Mouse (Mus musculus): Measurements from ENCODE around the gene Rprml.

Gene Rprml

GRCm38 (mm10) chr11:103665695-103666094, 16.3 kb downstream of the Rprml start:
- DNase-seq (ENCODE audit: low spot score), result no peak

DNA sequence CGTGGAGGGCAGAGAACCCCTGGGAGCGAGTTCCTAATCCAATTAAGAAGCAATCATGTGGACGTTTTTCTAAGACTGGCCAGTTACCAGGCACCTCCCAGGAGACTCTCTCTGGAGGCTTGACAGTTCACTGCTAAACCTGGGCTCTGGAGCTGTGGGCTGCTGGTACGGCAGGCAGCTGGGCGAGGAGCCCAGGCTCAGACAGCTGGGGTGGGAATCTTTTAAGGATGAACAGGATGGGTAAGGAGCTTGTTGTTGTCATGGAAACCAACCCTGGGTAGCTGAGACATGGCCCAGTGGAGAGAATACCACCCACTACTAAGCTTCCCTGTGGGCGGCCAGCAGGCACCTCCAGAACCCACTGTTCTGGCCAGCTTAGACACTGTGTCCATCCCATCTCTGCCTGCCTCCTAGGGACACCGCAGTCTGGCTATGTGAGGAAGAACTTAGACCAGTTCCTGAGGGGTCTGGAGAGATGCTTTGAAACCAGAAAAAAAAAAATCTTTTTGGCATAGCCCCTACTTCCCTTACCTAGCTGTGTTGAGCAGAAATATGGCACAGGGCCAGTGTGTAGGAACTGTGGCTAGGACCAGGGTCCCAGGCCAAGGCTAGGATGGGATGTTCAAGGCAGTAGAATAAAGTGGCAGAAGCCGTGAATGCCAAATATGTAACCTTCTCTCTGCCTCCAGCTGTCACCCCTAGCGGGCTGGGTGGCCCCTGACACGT, 17.0 kb downstream of the Rprml start:
- no peak for DNase-seq (ENCODE audit: low spot score)

DNA sequence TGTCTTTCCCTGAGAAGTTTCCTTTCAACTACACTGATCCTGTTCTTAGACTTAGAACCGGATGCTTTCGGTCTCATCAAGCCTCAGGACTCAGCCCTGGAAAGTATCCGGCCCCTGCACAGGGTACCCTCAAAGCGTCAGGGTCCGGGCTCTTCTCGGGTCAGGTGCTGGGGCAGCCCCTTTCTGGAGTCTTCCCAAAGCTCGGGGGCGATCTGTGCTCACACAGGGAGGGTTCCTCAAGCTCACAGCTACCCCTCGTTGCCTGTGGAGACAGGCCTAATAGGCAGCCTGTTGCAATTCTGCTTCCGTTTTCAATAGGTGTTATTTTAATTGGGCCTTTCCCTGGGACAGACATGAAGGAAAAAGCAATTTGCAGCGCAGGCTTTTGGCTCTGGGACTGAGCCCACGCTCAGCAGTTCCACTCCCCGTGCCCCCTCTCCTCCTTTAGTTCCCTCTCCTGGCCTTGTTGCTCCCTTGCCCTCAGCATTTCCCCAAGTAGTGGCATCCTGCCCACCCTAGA, 17.6 kb downstream of the Rprml start:
- no peak for DNase-seq (ENCODE audit: low spot score)

- DNase-seq (ENCODE audit: low spot score), result peak; percentile 42
Observed at GRCm38 (mm10) chr11:103675556-103675955, 26.2 kb downstream of the Rprml start.

DNA sequence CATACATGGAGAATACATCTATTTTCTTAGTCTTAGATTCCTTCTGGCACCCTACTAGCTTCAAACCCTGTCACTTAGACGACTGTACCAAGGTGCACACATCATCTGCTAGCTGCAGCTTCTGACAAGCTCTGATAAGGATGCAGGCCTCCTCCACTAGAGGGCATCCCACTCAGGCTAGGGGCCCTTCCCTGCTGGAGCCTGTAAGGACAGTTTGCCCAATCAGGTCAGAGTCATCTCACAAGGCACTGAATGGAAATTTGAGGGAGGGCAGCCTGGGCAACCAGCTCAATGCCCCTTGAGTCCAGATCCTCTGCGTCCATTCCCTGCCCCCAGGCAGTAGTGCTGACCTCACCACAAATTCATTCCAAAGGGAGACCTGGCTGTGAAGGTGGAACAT, 27.7 kb downstream of the Rprml start:
- DNase-seq (ENCODE audit: low spot score), result peak; percentile 27

DNA sequence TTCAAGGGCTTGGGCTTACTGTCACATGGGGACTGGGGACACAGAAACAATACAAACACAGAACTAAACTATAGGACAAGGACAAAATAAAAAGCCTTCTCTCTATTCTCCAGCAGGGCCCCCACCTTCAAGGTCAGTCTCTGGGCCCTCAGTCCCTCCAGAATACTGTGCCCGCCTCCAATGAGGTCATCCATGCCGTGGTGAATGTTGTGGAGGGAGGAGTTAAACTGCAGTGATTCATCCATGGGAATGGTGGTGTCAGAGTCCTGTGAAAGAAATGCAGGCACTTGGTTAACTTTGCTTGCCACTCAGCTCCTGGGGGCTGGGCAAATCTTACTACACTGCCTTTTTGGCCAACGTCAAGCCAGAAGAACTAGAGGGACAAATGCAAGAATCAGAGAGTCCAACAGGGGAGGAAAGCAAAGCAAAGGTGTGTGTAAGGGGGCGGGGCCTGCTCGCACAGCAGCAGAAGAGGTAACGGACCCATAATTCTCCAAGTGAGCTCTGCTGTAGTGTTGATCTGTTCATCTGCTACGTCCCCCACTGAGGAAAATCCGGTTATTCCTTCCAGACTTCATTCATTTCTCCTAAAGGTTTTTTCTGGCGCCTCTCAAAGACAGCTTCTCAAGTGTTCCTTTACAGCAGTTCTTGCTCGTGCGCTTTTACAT, 34.4 kb downstream of the Rprml start:
- DNase-seq (ENCODE audit: low spot score), result no peak

- DNase-seq (ENCODE audit: low spot score), result no peak
Observed at GRCm38 (mm10) chr11:103685261-103685736, 35.9 kb downstream of the Rprml start.

- no peak for DNase-seq (ENCODE audit: low spot score)
Observed at GRCm38 (mm10) chr11:103686706-103687105, 37.3 kb downstream of the Rprml start.

GRCm38 (mm10) chr11:103688271-103688979, 39.1 kb downstream of the Rprml start:
- no peak for DNase-seq (ENCODE audit: low spot score)

DNA sequence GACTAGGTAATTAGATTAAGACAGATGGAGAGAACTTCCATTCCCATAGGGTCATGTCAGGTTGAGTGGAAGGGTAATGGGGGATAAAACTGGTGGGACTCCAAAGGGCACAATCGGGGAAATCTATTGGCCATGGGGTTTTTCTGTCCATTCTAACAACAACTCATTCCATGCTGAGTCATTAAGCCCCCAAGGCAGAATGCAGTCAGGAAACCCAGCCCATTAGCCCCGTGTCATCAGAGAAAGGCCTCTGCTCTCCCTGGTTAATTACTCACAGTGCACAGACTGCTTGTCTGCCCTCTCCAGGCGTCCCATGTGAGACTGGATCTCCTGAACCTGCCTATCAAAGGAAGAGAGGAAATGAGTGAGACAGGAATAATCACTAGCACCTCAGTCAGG, 39.6 kb downstream of the Rprml start:
- no peak for DNase-seq (ENCODE audit: low spot score)

GRCm38 (mm10) chr11:103691036-103691435, 41.7 kb downstream of the Rprml start:
- no peak for DNase-seq (ENCODE audit: low spot score)

DNA sequence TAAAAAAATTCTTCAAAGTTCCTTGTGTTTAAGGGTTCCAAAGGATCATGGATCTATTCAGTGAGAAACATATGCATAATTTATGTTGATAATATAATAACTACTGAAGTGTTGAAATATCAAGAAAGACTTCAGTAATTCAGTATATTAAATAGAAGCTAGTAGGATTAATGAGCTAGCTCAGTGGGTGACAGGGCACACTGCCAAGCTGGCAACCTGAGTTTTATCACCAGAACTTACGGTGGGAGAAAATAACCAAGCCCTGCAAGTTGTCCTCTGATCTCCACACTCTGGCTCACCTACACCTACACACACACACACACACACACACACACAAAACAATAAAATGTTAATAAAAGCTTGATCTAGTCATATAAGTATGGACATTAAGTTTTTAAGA, 43.9 kb downstream of the Rprml start:
- no peak for DNase-seq (ENCODE audit: low spot score)

DNA sequence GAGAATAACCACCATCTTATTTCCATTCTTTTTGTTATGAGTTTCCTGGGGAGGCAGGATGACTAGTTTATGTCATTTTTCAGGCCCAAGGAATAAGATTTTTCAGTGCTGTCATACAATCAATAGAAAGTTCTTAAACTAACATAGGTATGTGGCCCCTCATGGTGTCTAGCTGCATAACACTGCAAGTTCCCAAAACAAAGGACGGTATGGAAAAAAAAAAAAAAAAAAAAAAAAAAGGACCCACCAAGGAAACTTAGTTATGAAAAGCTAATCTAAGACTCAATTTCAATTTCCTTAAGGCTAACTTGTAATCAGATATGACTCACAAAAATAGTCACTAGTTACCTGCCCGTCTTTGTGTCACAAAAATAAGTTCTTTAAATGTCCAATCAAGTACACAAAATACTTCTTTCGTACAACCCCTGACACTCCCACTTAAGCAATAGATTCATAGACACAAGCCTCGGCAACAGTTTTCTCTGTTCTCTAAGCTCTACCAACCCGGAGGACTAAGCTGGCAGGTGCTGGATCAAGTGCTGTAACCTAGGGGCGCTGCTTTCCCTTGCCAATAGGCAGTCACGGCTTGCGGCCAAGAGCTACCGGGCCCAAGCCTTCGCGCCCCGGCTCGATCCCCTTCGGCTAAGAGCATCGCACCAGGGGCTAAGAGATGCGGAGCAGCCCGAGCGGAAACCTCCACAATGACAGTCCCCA, 47.6 kb downstream of the Rprml start:
- peak; percentile 14 for DNase-seq (ENCODE audit: low spot score)

- DNase-seq (ENCODE audit: low spot score), result peak; percentile 89
Observed at GRCm38 (mm10) chr11:103697565-103698176, 48.3 kb downstream of the Rprml start, which contains the start of gene Gosr2. Gene Gosr2, minus strand, starts transcription at chr11:103697898.

- DNase-seq (ENCODE audit: low spot score), result peak; percentile 12
Observed at GRCm38 (mm10) chr11:103698226-103698625, 48.9 kb downstream of the Rprml start.
